Mouse (Mus musculus) left cerebral cortex, postnatal 14 days (tissue): ENCODE data around the gene Inpp5b. TPM values are rescaled to one million over a fixed set of nuclear protein-coding genes. Genes with fewer than 3 reads are reported as not detected.
"Not testable (repeated sequence)": the region's sequence is repeated elsewhere in the genome, so short reads cannot be mapped to it uniquely, and the experiment has no call there.

Source experiments
- DNase-seq, 2 experiments: peaks; one replicate each; pipeline ENCODE4 v3.0.0; 2021 to 2022; ENCODE audit warnings: low spot score in 2 of 2, mixed read lengths in 1 of 2
- intact Hi-C: fragments of 180-260 bp; cut with DNase I; formaldehyde crosslinking; loops from one replicate; pipeline ENCODE4 v1.15.1; 2025
- total RNA-seq, 2 experiments: library from RNA; stranded (reverse); gene quantifications; 2 replicates each; pipeline ENCODE4 v1.2.3; 2021

Inpp5b gene
- total RNA-seq, 2 experiments from 2014 or later = 35.3 to 42.5 TPM

GRCm38 (mm10) chr4:124708518-124709477 lies 32.9 kb upstream of the Inpp5b start:
- peak; percentile 64 to 69 for DNase-seq
- intact Hi-C loops = no loop called here

DNA sequence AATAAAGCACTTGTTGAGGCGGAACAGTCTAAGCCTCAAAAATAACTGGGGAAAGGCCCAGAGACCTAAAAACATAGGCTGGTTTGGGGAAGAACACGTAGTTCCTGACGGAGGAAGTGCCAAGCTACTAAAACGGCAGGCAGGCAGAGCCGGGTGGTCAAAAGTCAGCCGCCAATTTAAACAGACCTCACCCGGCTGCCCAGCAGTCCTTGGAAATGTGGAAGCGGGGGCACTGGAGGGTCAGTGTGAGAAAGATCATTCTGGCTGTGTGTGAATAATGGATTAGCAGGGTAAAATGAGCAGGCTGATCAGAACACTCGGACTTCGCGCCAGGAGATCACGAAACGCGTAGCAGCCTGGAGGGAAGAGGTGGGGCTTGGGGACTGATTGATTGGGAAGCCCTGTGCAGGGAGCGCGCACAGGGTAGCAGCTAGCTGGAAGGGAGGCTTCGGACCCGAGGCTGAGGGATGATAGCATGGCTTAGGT lies 31.6 kb upstream of the Inpp5b start:
- intact Hi-C loops = no loop called here
- peak in 1 of 2 experiments; percentile 26 for DNase-seq

DNA sequence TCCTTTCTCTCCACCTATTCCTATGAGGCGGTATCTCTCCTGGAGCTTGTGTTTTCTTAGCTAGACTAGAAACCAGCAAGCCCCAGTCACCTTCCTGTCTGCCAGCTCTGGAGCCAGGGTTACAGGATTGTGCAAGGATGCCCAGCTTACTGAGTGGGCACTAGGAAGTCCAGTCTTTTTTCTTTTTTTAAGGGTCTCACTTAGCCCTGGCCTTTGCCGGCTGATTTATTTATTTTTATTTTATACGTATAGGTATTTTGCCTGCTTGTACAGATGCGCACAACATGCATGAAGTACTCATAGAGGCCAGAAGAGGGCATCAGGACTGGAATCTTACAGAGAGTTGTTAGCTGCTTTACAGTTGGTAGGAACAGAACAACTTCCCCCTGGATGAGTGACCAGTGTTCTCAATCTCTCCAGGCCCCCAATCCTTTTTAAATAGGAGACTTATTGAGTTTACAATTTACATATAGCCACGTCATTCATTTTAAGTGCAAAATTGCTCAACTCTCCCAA lies 30.8 kb upstream of the Inpp5b start:
- intact Hi-C loops = no loop called here
- DNase-seq = peak; percentile 66 to 68

- intact Hi-C loops = no loop called here
- DNase-seq = no peak
These were observed 29.0 kb upstream of the Inpp5b start for GRCm38 (mm10) chr4:124712618-124713017.

DNA sequence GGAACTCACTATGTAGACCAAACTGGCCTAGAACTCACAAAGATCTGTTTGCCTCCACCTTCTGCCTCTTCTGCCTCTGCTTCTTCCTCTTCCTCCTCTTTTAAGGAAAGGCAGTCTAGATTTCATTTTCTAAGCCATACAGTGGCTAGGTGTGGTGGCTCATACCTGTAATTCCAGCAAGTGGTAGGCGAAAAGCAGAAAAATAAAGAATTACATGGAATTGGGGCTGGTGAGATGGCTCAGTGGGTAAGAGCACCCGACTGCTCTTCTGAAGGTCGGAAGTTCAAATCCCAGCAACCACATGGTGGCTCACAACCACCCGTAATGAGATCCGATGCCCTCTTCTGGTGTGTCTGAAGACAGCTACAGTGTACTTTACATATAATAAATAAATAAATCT lies 27.8 kb upstream of the Inpp5b start:
- intact Hi-C loops, DNase-seq: not testable (repeated sequence)

GRCm38 (mm10) chr4:124714545-124715481 lies 26.8 kb upstream of the Inpp5b start, which contains the start of gene Sf3a3:
Gene Sf3a3 (plus strand): TSS chr4:124714776.
- peak; percentile 96 for DNase-seq

DNA sequence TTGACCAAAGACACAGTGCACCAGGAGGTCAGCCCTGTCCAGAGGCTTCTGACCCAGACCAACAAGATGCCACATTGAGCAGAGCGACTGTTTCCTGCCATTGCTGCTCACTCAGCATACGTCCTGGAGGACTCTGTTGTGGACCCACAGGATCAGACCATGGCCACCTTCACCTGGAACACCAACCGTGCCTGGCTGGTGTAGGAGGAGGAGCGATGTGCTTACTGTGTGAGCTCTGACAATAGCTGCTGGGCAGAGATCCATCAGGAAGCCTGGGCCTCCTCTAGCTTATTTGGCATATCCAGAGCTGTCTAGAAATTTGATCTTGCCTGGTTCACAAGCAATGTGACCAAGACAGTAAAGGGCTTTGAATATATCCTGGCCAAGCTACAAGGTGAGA lies 22.5 kb upstream of the Inpp5b start:
- DNase-seq = no peak
- intact Hi-C loops = no loop called here

More at GRCm38 (mm10) chr4:124714545-124715481, 26.8 kb upstream of the Inpp5b start, which contains the start of gene Sf3a3:
- intact Hi-C loops = no loop called here

DNA sequence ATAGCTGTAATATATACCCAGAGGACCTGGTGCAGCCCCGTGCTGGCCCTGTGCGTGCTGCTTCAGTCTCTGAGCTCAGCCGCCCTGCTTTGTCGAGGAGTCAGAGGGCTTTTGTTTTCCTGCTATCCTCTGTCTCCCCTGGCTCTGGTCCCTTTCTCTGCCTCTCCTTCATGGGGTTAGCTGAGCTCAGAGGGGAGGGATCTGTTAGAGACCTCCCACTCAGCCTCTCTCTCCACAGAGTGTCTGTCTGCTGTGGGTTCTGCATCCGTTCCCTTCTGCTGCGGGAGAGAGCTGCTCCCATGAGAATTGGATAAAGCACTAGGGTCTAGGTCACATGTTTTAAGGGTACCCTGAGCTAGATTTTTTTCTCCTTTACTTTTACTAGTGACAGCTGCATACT lies 15.5 kb upstream of the Inpp5b start:
- no peak for DNase-seq
- intact Hi-C loops = no loop called here

- intact Hi-C loops = no loop called here
- no peak for DNase-seq
These were observed 4.7 kb upstream of the Inpp5b start for GRCm38 (mm10) chr4:124736952-124737351.

DNA sequence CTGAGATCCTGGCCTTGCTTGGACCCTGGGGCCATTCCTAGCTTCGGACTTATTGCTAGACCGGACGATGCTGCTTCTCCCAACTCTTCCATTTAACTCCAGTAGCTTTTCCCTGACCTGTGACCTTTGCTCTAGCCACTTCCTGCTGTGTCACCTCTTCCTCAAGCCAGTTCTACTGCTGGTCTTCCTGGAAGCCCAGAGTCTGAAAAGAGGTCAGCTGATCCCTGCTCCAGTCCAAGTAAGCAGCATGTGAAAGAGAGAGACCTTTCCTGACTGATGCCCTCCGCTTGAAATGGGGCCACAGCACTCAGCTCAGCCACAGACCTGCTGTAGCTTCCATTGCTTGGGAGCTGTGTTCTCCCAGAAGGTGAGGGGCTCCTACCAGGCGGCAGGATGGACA lies 4.2 kb upstream of the Inpp5b start:
- DNase-seq = no peak
- intact Hi-C loops = no loop called here

DNA sequence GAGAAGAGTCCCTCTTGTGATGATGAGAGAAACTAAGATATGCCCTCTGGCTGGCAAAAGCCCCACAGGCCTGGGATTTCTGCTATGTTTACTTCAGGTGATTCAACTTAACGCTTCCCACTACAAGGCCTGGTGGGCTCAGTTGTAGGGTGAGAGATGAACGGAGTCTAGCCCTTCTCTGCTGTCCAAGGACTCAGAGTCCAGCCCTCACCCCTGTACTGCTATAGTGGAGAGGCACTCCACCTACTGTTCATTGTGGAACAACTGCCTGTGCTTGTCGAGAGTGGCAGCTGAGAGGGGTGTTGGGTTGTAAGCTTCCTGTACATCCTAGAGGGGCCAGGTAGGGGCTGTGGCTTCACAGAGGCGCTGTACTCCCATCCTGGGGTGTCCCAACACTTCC lies 3.6 kb upstream of the Inpp5b start:
- no peak for DNase-seq
- intact Hi-C loops = no loop called here

DNA sequence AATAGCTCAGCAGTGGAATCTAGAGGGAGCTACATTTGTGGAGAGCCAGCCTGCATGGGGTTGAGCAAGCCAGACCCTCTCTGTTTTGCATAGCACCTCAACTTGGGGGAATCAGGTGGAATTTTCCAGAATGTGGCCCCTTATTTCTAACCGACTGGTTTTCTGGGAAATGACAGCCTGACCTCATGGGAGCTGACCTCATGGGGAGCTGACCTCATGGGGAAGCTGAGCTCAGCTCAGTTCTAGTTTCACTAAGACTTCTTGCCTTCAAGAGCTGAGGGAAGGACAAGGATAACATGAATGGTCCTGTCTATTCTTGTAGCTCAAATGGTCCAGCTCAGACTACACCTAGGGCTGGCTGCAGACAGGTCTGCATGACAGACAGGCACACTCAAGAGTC lies 2.9 kb upstream of the Inpp5b start:
- intact Hi-C loops = no loop called here
- DNase-seq = no peak

DNA sequence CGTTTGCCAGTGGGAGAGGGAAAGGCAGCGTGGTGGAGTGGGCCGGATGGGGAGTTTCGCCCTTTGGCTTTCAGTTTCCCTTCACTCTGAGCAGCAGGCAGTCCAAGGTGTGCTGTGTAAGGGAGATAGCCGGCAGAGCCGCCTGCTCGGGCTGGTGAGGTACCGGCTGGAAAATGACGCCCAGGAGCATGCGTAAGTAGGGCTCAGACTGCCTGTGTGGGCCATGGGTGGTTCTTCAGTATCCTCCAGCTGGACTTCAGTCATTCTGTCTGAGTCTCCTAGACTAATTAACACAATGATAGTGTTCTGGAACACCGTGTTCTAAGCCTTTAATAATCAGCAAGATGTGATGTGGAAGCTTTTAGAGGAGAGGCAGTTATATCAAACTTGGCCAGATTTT lies 1.2 kb downstream of the Inpp5b start:
- intact Hi-C loops = no loop called here
- peak in 1 of 2 experiments; percentile 33 for DNase-seq

- no peak for DNase-seq
These were observed 4.9 kb downstream of the Inpp5b start for GRCm38 (mm10) chr4:124746577-124746976.

GRCm38 (mm10) chr4:124747851-124748250 lies 6.2 kb downstream of the Inpp5b start:
- no peak for DNase-seq
- intact Hi-C loops = no loop called here

More at GRCm38 (mm10) chr4:124746577-124746976, 4.9 kb downstream of the Inpp5b start:
- intact Hi-C loops = no loop called here

- intact Hi-C loops = no loop called here
These were observed 9.9 kb downstream of the Inpp5b start for GRCm38 (mm10) chr4:124751300-124752250.

DNA sequence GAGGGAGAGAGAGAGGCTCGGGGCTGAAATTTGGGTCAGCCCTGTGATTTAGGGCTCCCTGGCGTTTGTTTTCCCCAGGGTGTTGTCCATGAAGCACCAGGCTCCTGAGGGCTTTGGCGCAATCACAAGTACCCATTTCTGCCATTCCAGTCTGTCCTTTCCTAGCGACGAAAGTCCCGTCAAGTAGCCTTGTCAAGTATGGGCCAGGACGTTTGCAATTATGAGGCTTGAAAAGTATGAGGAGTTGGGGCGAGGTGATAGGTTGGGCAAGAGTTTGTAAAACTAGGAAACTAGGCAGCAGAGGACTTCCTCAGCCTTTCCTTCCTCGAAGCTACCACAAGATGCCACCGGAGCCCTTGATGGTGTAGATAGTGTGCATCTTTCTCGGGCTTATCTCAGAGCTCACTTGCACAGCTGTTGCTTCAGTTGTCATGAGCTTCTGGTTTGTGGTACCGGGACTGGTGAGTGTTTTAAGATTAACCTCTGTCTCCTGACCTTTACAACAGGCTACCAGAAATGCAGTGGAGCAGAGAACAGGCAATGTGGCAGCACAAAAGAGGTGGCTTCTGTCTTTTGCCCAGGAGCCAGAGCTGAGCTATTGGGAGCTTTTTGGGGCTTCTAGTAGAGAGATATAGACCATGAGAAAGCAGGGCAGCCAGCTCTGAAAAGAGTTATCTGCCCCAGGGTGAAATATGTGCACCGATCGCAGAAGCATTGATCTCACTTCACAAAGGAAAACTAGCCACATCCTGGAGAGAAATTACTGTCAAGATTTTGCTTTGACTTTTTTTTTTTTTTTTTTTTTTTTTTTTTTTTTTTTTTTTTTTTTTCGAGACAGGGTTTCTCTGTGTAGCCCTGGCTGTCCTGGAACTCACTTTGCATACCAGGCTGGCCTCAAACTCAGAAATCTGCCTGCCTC lies 10.9 kb downstream of the Inpp5b start:
- DNase-seq = no peak
- intact Hi-C loops = no loop called here

More at GRCm38 (mm10) chr4:124751300-124752250, 9.9 kb downstream of the Inpp5b start:
- DNase-seq = peak; percentile 98
